Mouse (Mus musculus) cerebellum, postnatal 4 days (tissue): ENCODE data around the gene Tmem89.

ENCODE experiments used
- DNase-seq, 2 experiments: peaks; one replicate each; pipeline ENCODE4 v3.0.0; 2022; ENCODE audit warnings: low spot score in 2 of 2, mixed read lengths in 1 of 2

Gene Tmem89

GRCm38 (mm10) chr9:108914491-108914890 is at the start of gene Tmem89:
Gene Tmem89 (plus strand): TSS chr9:108914619.
- DNase-seq, result peak in 1 of 2 experiments; percentile 75

GRCm38 (mm10) chr9:108912308-108912707 is 2.1 kb upstream of the Tmem89 start:
- DNase-seq, result no peak

- DNase-seq, result no peak
Observed at GRCm38 (mm10) chr9:108913161-108913560, 1.3 kb upstream of the Tmem89 start.

GRCm38 (mm10) chr9:108913621-108914020 is 798 bp upstream of the Tmem89 start:
- DNase-seq, result no peak

GRCm38 (mm10) chr9:108925897-108926296 is 11.5 kb downstream of the Tmem89 start:
- DNase-seq, result no peak

- DNase-seq, result no peak
Observed at GRCm38 (mm10) chr9:108928424-108928823, 14.0 kb downstream of the Tmem89 start.

- no peak for DNase-seq
Observed at GRCm38 (mm10) chr9:108935991-108936390, 21.6 kb downstream of the Tmem89 start.

- peak; percentile 90 to 97 for DNase-seq
Observed at GRCm38 (mm10) chr9:108936418-108937364, 22.3 kb downstream of the Tmem89 start, which contains the start of gene Uqcrc1. Gene Uqcrc1 (plus strand): TSS chr9:108936633.

- no peak for DNase-seq
Observed at GRCm38 (mm10) chr9:108945111-108945510, 30.7 kb downstream of the Tmem89 start.

- DNase-seq, result no peak
Observed at GRCm38 (mm10) chr9:108945608-108946007, 31.2 kb downstream of the Tmem89 start.

GRCm38 (mm10) chr9:108949231-108949966 is 35.0 kb downstream of the Tmem89 start:
- DNase-seq, result no peak

GRCm38 (mm10) chr9:108949967-108950728 is 35.7 kb downstream of the Tmem89 start:
- no peak for DNase-seq

- no peak for DNase-seq
Observed at GRCm38 (mm10) chr9:108953081-108953636, 38.7 kb downstream of the Tmem89 start, which contains the start of gene Col7a1. Gene Col7a1 (plus strand): TSS chr9:108953586.

GRCm38 (mm10) chr9:108955241-108955640 is 40.8 kb downstream of the Tmem89 start:
- DNase-seq, result no peak

GRCm38 (mm10) chr9:108955846-108956245 is 41.4 kb downstream of the Tmem89 start:
- no peak for DNase-seq

GRCm38 (mm10) chr9:108963577-108963976 is 49.2 kb downstream of the Tmem89 start:
- DNase-seq, result no peak

GRCm38 (mm10) chr9:108964338-108964737 is 49.9 kb downstream of the Tmem89 start:
- no peak for DNase-seq
